Mouse (Mus musculus): Measurements from ENCODE around the gene D10Jhu81e.

Gene D10Jhu81e

DNA sequence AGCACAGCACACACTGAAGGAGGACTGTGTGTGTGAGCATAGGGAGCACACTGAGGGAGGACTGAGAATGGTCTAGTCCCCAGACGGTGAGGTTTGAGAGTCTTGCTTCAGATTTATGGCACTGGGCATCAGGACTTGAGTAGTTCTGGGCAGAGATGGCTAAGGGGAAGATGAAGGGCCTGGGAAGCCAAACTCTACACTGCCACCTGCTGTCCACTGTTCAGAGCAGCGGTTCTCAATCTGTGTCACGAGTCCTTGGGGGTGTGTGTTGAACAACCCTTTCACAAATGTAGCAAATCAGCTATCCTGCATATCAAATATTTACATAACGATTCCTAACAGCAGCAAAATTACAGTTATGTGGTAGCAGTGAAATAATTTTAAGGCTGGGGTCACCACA lies 5.7 kb downstream of the D10Jhu81e start:
- in situ Hi-C loops (cut with MboI, MseI), result loop anchor here (5.0 kb wide), 1 partner anchor 132 kb away; no protein-coding TSS in a partner anchor

GRCm38 (mm10) chr10:78163241-78163640 lies 6.3 kb downstream of the D10Jhu81e start:
- in situ Hi-C loops (cut with MboI, MseI), result loop anchor here (5.0 kb wide), 1 partner anchor 131 kb away; no protein-coding TSS in a partner anchor

GRCm38 (mm10) chr10:78162646-78163045 lies 6.9 kb downstream of the D10Jhu81e start:
- in situ Hi-C loops (cut with MboI, MseI), result loop anchor here (5.0 kb wide), 1 partner anchor 130 kb away; no protein-coding TSS in a partner anchor

DNA sequence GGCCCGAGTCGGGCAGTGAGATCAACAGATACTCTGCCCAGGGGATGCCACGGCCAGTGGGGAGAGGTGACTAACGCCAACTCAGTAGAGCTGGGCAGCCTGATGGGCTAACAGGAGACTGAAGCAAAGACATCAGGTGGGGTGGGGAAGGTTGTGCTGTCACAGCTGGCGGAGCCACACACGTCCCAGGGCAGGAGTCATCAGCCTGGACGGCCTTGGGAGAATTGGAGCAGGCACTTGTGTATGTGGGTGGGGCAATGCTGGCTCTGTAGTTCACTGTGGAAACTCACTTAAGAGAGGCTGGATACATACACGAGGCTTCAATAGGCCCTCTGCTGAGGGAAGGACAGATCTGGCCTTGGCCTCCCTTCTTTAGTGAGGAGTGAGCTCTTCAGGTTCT lies 8.5 kb downstream of the D10Jhu81e start:
- in situ Hi-C loops (cut with MboI, MseI), result loop anchor here (5.0 kb wide), 1 partner anchor 129 kb away; no protein-coding TSS in a partner anchor

DNA sequence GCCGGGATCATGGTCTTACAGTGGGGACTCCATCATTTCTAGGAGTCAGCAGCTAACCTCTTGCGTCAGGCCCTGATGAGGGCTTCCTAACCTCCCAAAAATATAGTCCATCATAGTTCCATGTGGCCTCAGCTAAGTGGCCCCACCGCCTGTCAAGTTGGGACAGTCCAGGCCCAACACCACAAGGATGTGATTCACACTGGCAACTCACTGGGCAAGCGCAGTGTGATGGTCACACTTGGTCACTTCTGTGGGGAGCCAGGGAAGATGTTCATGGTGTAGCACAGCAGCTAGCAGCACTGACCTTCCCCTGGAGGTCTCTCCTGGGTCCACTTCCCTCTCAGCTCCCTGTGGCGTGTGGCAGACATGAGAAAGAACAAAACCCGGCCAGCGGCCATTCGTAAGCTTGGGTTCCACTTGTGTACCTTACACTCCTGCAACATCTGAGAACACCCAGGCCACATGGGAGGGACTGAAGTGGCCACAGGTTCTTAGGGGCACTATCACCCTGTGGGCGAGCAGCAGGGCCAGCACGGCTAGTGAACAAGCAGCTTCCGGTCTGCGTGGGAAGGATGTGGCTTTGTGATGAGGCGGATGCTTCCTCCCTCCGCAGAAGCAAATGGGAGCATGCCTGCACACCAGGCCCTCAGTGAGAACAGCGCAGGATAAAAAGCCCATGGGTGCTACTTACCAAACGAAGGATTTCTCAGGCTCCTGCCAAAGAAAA lies 9.1 kb downstream of the D10Jhu81e start:
- in situ Hi-C loops (cut with MboI, MseI), result loop anchor here (5.0 kb wide), 1 partner anchor 128 kb away; no protein-coding TSS in a partner anchor

DNA sequence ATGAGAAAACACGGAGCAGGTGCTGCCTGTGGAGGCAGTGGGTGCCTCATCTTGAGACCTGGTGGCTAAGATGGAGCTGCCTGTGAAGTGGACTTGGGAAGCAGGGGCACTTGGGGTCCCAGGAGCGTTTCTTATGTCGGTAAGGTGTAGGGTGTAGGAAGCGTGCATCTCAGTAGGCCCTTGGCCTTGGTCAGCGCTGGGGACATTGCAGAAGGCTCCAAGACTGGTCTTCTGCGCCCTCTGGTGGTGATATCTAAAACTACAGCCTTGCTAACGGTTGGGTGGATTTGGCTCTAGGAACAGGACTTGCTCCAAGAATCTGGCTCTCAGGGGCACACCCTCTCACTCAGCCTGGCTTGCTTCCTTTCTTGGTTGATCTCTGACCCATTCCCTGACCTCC lies 9.7 kb downstream of the D10Jhu81e start:
- in situ Hi-C loops (cut with MboI, MseI), result loop anchor here (5.0 kb wide), 1 partner anchor 128 kb away; no protein-coding TSS in a partner anchor

DNA sequence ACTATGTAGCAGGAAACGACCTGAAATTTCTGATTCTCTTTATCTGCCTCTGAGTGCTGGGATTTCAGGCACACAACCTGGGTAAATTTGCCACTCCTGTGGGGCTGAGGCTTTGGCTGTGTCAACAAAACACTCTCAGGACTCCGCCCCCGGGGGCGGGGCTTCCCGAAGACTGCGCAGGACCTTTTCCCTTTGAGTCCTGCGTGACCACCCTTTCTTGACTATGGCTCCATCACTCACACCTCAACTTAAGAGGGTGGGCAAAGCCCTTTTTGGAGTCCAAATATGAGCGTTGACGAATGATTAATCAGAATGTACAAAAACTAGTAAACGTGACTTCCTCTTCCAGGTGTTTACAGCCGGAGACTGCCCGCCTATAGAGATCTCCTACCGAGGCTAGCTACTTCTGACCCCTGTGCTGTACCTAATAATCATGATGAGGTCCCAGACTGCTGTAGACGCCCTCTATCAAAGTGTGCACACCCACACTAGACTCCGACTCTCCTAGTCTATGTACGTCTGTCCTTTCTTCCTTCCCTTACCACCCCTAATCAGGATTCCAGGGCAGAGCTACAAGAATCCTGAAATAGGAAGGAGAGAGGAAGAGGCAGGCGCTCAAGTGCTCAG lies 10.2 kb downstream of the D10Jhu81e start:
- in situ Hi-C loops (cut with MboI, MseI), result no loop called here

GRCm38 (mm10) chr10:78158041-78158440 lies 11.5 kb downstream of the D10Jhu81e start:
- in situ Hi-C loops (cut with MboI, MseI), result no loop called here

- in situ Hi-C loops (cut with MboI, MseI), result no loop called here
These were observed 12.7 kb downstream of the D10Jhu81e start for GRCm38 (mm10) chr10:78156926-78157325.

GRCm38 (mm10) chr10:78148834-78149766 lies 20.5 kb downstream of the D10Jhu81e start:
- in situ Hi-C loops (cut with MboI, MseI), result no loop called here

- in situ Hi-C loops (cut with MboI, MseI), result no loop called here
These were observed 21.6 kb downstream of the D10Jhu81e start for GRCm38 (mm10) chr10:78147908-78148441.

DNA sequence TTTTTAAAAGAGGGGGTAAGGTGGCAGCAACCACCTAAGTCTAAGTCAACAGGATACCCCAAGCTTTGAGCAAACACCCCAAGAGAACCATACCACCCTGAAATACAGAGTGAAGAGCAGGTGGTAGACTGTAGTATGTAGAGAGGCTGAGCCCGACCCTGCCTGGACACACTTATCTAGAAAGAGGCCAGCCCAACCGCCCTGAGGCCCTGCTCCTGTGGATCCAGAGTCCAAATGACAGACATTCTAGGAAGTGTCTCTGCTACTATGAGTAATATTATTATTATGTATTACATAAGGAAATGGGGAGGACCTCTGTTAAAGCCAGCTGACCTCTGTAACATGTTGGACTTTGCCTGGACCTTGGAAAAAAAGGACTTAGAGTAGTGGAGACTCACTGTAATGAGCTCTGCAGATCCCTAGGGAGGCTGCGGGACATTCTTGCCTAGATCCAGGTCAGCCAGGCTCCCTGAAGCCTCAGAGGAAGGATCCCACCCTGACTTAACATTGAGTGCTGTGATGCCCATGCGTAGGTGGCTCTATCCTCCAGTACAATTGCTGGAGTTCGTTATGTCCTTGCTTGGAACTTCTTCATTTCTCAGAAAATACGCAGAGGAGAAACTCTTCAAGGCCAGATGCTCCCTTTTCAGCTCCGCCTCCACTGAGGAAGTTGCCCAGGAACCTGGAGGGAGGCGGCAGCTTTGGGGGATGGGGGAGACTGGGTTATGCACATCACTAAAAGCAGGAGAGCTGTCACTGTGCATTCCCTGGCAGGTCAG lies 25.7 kb downstream of the D10Jhu81e start:
- in situ Hi-C loops (cut with MboI, MseI), result no loop called here

DNA sequence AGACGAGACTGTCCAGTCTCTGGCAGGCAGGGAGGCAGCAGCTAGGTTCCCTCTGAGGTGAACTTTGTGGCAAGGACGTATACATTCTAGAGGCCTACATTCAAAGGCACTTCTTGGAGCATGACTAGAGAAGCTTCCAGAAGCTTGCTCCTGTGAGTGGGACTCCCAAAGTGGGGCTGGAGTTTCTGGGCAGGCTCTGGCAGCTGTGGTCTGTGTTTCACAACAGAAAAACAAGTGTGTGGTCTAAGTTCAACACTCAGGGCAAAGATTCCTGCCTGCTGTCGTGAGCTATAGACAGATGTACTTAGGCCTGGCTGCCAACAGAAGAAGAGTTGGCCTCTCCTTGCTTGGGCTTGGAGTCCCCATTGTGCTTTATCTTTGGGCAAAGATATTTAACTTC lies 28.7 kb downstream of the D10Jhu81e start:
- in situ Hi-C loops (cut with MboI, MseI), result no loop called here

DNA sequence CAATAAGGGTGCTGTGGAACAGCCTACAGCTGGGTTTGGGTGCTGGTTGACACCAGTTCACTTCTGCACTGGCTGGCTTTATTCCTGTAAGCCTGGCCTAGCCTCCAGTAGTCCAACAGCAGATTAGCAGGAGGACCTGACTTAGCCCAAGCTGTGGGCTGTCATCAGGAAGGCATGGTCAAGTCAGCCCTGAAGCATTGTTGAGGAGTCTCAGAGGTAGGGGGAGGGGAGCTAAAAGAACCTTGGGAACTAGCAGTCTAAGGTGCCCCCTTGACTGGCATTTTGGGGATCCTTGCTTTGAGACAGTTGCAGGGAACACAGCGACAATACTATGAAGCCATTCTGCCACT lies 29.4 kb downstream of the D10Jhu81e start:
- in situ Hi-C loops (cut with MboI, MseI), result no loop called here

DNA sequence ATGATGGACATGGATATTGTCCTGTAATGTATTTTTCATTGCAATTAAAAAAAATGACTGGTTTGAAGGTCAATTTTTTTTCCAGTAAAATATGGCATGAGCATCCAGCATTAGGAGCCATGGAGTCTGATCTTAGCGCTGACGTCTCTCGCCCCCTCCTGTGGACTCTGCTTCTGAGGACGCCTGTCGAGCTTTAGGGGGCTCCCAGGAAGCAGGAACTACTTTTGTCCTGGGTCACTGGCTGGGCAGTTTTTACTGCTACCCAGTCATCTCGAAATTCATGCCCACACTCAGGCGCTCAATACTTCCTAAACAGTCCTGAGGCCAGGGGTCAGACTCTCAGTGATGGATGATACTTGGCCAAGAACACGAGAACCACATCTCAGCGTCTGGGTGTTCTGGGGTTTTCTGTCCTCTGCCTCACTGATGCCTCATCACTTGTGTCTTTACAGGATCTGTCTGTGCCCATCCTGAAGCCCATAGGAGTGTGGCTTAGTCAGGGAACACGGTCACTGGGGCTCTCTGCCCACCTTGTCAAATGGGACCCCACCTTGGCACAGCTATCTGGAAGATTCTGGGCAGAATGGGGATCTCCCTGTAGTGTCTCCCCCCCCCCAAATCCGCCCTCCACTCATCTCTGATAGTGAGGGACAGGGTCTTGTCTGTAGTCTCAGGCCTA lies 29.9 kb downstream of the D10Jhu81e start:
- in situ Hi-C loops (cut with MboI, MseI), result no loop called here

DNA sequence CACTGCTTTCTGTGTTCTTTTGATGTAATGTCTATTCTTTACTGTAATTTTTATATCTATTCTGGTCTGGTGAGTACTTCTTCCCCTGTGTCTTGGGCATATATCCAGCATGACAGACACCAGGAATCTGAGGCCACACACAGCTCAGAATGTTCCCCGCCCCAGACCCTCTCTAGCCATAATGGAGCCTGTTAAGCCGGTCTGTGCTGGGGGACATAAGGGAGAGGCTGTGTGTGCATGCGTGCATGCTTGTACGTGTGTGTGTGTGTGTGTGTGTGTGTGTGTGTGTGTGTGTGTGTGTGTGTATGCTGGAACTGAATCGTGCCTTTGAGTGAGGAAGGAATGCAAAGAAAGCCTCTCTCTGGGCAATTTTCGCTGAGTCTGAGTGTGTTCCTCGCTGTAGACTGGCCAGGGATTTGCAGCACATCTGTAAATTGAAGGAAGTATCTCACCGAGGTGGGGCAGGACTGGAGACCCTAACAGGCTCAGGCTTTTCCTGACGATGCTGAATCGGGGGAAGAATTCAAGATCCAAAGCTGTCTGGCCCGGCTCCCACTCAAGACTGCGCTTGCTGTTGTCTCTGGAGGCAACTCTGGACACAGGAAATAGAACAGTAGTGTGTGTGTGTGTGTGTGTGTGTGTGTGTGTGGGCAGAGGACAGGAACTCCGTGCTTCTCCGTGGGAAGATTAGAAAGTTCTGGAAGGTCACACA lies 30.6 kb downstream of the D10Jhu81e start:
- in situ Hi-C loops (cut with MboI, MseI), result no loop called here

GRCm38 (mm10) chr10:78137191-78137590 lies 32.4 kb downstream of the D10Jhu81e start:
- in situ Hi-C loops (cut with MboI, MseI), result no loop called here

GRCm38 (mm10) chr10:78135947-78136346 lies 33.6 kb downstream of the D10Jhu81e start:
- in situ Hi-C loops (cut with MboI, MseI), result no loop called here

- in situ Hi-C loops (cut with MboI, MseI), result no loop called here
These were observed 34.4 kb downstream of the D10Jhu81e start for GRCm38 (mm10) chr10:78134975-78135798.

Data from T-helper 2 cell (primary cell).